Mouse (Mus musculus) liver, embryonic 14.5 days (tissue): ENCODE data around the gene Rfx4. TPM values are rescaled to one million over a fixed set of nuclear protein-coding genes. Genes with fewer than 3 reads are reported as not detected.

Experiments used
- ATAC-seq: fragments of 200-750 bp; cut with Nextera tagmentation; 2 replicates; pipeline ENCODE4 v1.8.0; 2017; ENCODE audit warnings: moderate number of reproducible peaks, mild to moderate bottlenecking, moderate library complexity; ENCODE audit not compliant: insufficient read depth
- DNase-seq, 3 experiments: peaks; one replicate each; pipeline ENCODE4 v3.0.0-alpha.2; 2012 to 2013; ENCODE audit warnings: low read depth in 3 of 3, low spot score in 3 of 3
- H3K27ac ChIP-seq: fragments of 300-500 bp; sonication (generic); 2 replicates; pipeline ENCODE4 v1.5.1; 2014; ENCODE audit warnings: moderate library complexity, mild to moderate bottlenecking, control low read depth, inconsistent platforms
- H3K27me3 ChIP-seq: fragments of 300-500 bp; sonication (generic); 2 replicates; pipeline ENCODE4 v1.6.1; 2014; ENCODE audit warnings: mild to moderate bottlenecking, low read length, moderate library complexity; ENCODE audit not compliant: control insufficient read depth, insufficient read depth
- H3K36me3 ChIP-seq: fragments of 300-500 bp; sonication (generic); replicated peaks from 2 replicates; pipeline ENCODE4 v1.6.1; 2014; ENCODE audit warnings: low read depth; ENCODE audit not compliant: control insufficient read depth, insufficient read depth
- H3K4me1 ChIP-seq, 2 experiments: fragments of 200-500 bp in 1 of 2; fragments of 300-500 bp in 1 of 2; sonication (generic) in 1 of 2; replicated peaks; 2 replicates each; pipeline ENCODE4 v1.6.1; 2012 to 2014; ENCODE audit warnings: antibody characterized with exemption in 1 of 2, inconsistent platforms in 1 of 2, low read length in 1 of 2; ENCODE audit not compliant: control insufficient read depth in 2 of 2, insufficient read depth in 2 of 2
- H3K4me2 ChIP-seq: fragments of 300-500 bp; sonication (generic); 2 replicates; pipeline ENCODE4 v1.6.1; 2014; ENCODE audit warnings: low read depth, mild to moderate bottlenecking, control low read depth, moderate library complexity
- H3K4me3 ChIP-seq, 2 experiments: fragments of 200-500 bp in 1 of 2; fragments of 300-500 bp in 1 of 2; sonication (generic) in 1 of 2; 2 replicates each; pipeline ENCODE4 v1.5.1; 2012 to 2014; ENCODE audit warnings: low read depth in 2 of 2, low read length in 2 of 2, mild to moderate bottlenecking in 2 of 2, control low read depth in 1 of 2, inconsistent platforms in 1 of 2, moderate library complexity in 1 of 2; ENCODE audit not compliant: insufficient read depth in 1 of 2
- H3K9ac ChIP-seq: fragments of 300-500 bp; sonication (generic); replicated peaks from 2 replicates; pipeline ENCODE4 v1.6.1; 2014; ENCODE audit warnings: mild to moderate bottlenecking, control low read depth, moderate library complexity
- H3K9me3 ChIP-seq: fragments of 300-500 bp; sonication (generic); 2 replicates; pipeline ENCODE4 v1.6.1; 2016; ENCODE audit warnings: low read length, mixed read lengths; ENCODE audit not compliant: control insufficient read depth
- CTCF ChIP-seq: IDR thresholded peaks from 2 replicates; pipeline ENCODE4 v1.5.1; 2016; ENCODE audit warnings: antibody characterized with exemption, low read depth, control low read depth
- EP300 ChIP-seq: IDR thresholded peaks from 2 replicates; pipeline ENCODE4 v1.6.1; 2016; ENCODE audit warnings: antibody characterized with exemption, low read depth
- WGBS: fragments of 180-500 bp; shearing (Covaris S2); extraction: QIAGEN DNeasy Blood & Tissue Kit; methylation state at CpG from one replicate; pipeline ENCODE4 v1.1.7; 2014; ENCODE audit not compliant: insufficient replicate concordance; 5-methylcytosine and 5-hydroxymethylcytosine counted together
- polyA plus RNA-seq, 2 experiments: library from polyadenylated mRNA; depleted of rRNA in 1 of 2; stranded (reverse) in 1 of 2; unstranded in 1 of 2; fragments of >200 nt; fragmentation: Nextera tagmentation in 1 of 2; extraction: Ambion mirVana in 1 of 2; gene quantifications; 2 replicates each; pipeline versions ENCODE4 v1.2.1 to v1.2.3; 2012 to 2014

Rfx4 gene
- polyA plus RNA-seq, 2 experiments: not detected

GRCm38 (mm10) chr10:84817086-84817869 lies 61.4 kb downstream of the Rfx4 start:
- Histone ChIP-seq H3K4me1 (no peaks in the 10 kb centered on the region), H3K4me2 (no peak overlapping the region), H3K9me3 (no peaks in the 10 kb centered on the region), H3K36me3 (no peaks in the 10 kb centered on the region), H3K27ac (no peak overlapping the region), H3K9ac (no peak overlapping the region), H3K27me3 (no peaks in the 10 kb centered on the region), H3K4me3 (no peak overlapping the region)
- TF ChIP-seq EP300: no peak
- TF ChIP-seq CTCF: no peak
- ATAC-seq (no peak), DNase-seq (no peak)
- WGBS: 48% methylated on average over 7 of the region's 7 CpGs

GRCm38 (mm10) chr10:84819669-84820068 lies 63.8 kb downstream of the Rfx4 start:
- Histone ChIP-seq H3K27ac (no peak overlapping the region), H3K4me2 (no peak overlapping the region), H3K4me3 (no peak overlapping the region), H3K36me3 (no peaks in the 10 kb centered on the region), H3K4me1 (no peaks in the 10 kb centered on the region), H3K9ac (no peak overlapping the region), H3K27me3 (no peaks in the 10 kb centered on the region), H3K9me3 (no peaks in the 10 kb centered on the region)
- ATAC-seq: no peak
- no peak for TF ChIP-seq EP300
- TF ChIP-seq CTCF: no peak
- WGBS: 28% methylated on average over 6 of the region's 6 CpGs
- DNase-seq: no peak

DNA sequence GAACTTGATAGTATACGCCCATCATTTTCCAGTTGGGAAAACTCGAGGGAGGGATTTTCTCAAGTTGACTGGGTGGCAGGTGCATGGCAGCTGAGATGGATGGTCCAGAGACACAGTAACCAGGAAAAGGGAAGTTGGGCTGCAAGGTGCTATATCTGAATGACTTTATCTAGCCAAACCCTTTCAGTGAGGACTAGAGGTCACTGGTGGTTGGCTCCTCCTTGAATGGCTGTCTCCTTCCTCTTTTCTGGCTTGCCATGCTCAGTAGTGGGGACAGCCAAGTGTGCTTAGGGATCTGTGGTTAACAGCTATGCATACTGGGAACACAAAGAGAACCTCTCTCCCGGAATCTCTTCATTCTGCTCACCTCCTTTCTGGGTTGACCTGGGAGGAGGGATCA lies 64.4 kb downstream of the Rfx4 start:
- H3K27ac ChIP-seq: no peak overlapping the region
- H3K4me3 ChIP-seq: no peak overlapping the region
- 25% methylated on average over 3 of the region's 3 CpGs for WGBS
- H3K4me1 ChIP-seq: no peaks in the 10 kb centered on the region
- no peaks in the 10 kb centered on the region for H3K36me3 ChIP-seq
- DNase-seq: no peak
- no peak overlapping the region for H3K4me2 ChIP-seq
- H3K9ac ChIP-seq: no peak overlapping the region
- TF ChIP-seq EP300 (no peak), CTCF (no peak)
- no peaks in the 10 kb centered on the region for H3K9me3 ChIP-seq
- no peaks in the 10 kb centered on the region for H3K27me3 ChIP-seq
- ATAC-seq: no peak

- ATAC-seq: no peak
- Histone ChIP-seq H3K36me3 (no peaks in the 10 kb centered on the region), H3K4me3 (no peak overlapping the region), H3K4me1 (no peaks in the 10 kb centered on the region), H3K27me3 (no peaks in the 10 kb centered on the region), H3K4me2 (no peak overlapping the region), H3K9ac (no peak overlapping the region), H3K9me3 (no peaks in the 10 kb centered on the region), H3K27ac (no peak overlapping the region)
- WGBS: 57% methylated on average over 9 of the region's 9 CpGs
- TF ChIP-seq CTCF: no peak
- TF ChIP-seq EP300: no peak
- no peak for DNase-seq
Measured at GRCm38 (mm10) chr10:84822741-84823151, 66.9 kb downstream of the Rfx4 start.

GRCm38 (mm10) chr10:84823621-84824020 lies 67.8 kb downstream of the Rfx4 start:
- no peaks in the 10 kb centered on the region for H3K27me3 ChIP-seq
- ATAC-seq (no peak), DNase-seq (no peak)
- H3K9ac ChIP-seq: no peak overlapping the region
- no peak for TF ChIP-seq EP300
- TF ChIP-seq CTCF: no peak
- no peaks in the 10 kb centered on the region for H3K9me3 ChIP-seq
- no peak overlapping the region for H3K27ac ChIP-seq
- H3K4me3 ChIP-seq: no peak overlapping the region
- 20% methylated on average over 4 of the region's 4 CpGs for WGBS
- no peak overlapping the region for H3K4me2 ChIP-seq
- H3K36me3 ChIP-seq: no peaks in the 10 kb centered on the region
- H3K4me1 ChIP-seq: no peaks in the 10 kb centered on the region
